Mouse (Mus musculus) intestine, embryonic 14.5 days (tissue): ENCODE data around the gene Selp. TPM values are rescaled to one million over a fixed set of nuclear protein-coding genes. Genes with fewer than 3 reads are reported as not detected.
A peak's percentile ranks its signal among the peaks of the same experiment; 100 is the strongest.

Experiments
- ATAC-seq: fragments of 200-750 bp; cut with Nextera tagmentation; replicated peaks from 2 replicates; pipeline ENCODE4 v1.8.0; 2017; ENCODE audit warnings: low read depth, moderate number of reproducible peaks, moderate TSS enrichment, moderate library complexity; ENCODE audit not compliant: low FRiP score, low TSS enrichment
- DNase-seq: peaks from one replicate; pipeline ENCODE4 v3.0.0-alpha.2; 2018; ENCODE audit warnings: low spot score
- H3K27ac ChIP-seq: fragments of 300-500 bp; sonication (generic); 2 replicates; pipeline ENCODE4 v1.5.1; 2014; ENCODE audit warnings: low read depth, mild to moderate bottlenecking, control low read depth
- H3K27me3 ChIP-seq: fragments of 300-500 bp; sonication (generic); replicated peaks from 2 replicates; pipeline ENCODE4 v1.6.1; 2014; ENCODE audit warnings: low read length, control low read depth; ENCODE audit not compliant: control insufficient read depth, insufficient read depth
- H3K36me3 ChIP-seq: fragments of 300-500 bp; sonication (generic); 2 replicates; pipeline ENCODE4 v1.6.1; 2014; ENCODE audit warnings: low read length, control low read depth; ENCODE audit not compliant: control insufficient read depth, insufficient read depth
- H3K4me1 ChIP-seq: fragments of 300-500 bp; sonication (generic); replicated peaks from 2 replicates; pipeline ENCODE4 v1.6.1; 2014; ENCODE audit warnings: low read length, control low read depth, mixed read lengths; ENCODE audit not compliant: control insufficient read depth, insufficient read depth
- H3K4me2 ChIP-seq: fragments of 300-500 bp; sonication (generic); 2 replicates; pipeline ENCODE4 v1.6.1; 2014; ENCODE audit warnings: low read length
- H3K4me3 ChIP-seq: fragments of 300-500 bp; sonication (generic); 2 replicates; pipeline ENCODE4 v1.5.1; 2014; ENCODE audit warnings: low read depth, low read length, control low read depth, mixed read lengths
- H3K9ac ChIP-seq: fragments of 300-500 bp; sonication (generic); 2 replicates; pipeline ENCODE4 v1.6.1; 2014; ENCODE audit warnings: mild to moderate bottlenecking, low read length
- H3K9me3 ChIP-seq: fragments of 300-500 bp; sonication (generic); 2 replicates; pipeline ENCODE4 v1.6.1; 2016; ENCODE audit warnings: low read length, control low read depth; ENCODE audit not compliant: control insufficient read depth
- WGBS: fragments of 180-500 bp; shearing (Covaris S2); extraction: QIAGEN DNeasy Blood & Tissue Kit; methylation state at CpG from one replicate; pipeline ENCODE4 v1.1.7; 2014; 5-methylcytosine and 5-hydroxymethylcytosine counted together
- polyA plus RNA-seq: library from polyadenylated mRNA; unstranded; fragments of >200 nt; fragmentation: Nextera tagmentation; extraction: Ambion mirVana; gene quantifications from 2 replicates; pipeline ENCODE4 v1.2.1, GENCODE M21; 2014

The Selp gene
- polyA plus RNA-seq, 1 experiment from 2014 or later: 0.22 TPM

DNA sequence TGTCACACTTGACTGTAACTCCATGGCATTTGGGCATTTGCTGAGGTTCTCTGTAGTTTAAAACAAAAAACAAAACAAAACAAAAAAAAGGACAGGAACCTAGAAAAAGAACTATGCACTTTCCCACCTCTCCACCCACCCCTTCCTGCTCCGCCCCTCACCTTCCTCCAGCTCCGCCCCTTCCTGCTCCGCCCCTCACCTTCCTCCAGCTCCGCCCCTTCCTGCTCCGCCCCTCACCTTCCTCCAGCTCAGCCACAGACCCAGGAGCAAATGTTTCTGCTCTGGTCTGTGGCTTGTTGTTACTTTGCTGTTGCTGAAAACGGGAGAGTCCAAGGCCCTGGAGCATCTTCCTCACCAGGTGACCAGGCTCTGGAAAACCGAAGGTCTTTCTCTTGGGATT is 34.0 kb downstream of the Selp start:
- no peaks in the 10 kb centered on the region; the same call in 1 of the 2 replicates for H3K4me1 ChIP-seq
- H3K9ac ChIP-seq: no peak overlapping the region
- H3K36me3 ChIP-seq: no peaks in the 10 kb centered on the region
- H3K4me2 ChIP-seq: no peak overlapping the region
- H3K4me3 ChIP-seq: no peak overlapping the region
- no peak overlapping the region for H3K27ac ChIP-seq
- no peaks in the 10 kb centered on the region for H3K27me3 ChIP-seq
- ATAC-seq (no peak), DNase-seq (no peak)
- no peaks in the 10 kb centered on the region for H3K9me3 ChIP-seq
- 94% methylated on average over 7 of the region's 7 CpGs for WGBS

DNA sequence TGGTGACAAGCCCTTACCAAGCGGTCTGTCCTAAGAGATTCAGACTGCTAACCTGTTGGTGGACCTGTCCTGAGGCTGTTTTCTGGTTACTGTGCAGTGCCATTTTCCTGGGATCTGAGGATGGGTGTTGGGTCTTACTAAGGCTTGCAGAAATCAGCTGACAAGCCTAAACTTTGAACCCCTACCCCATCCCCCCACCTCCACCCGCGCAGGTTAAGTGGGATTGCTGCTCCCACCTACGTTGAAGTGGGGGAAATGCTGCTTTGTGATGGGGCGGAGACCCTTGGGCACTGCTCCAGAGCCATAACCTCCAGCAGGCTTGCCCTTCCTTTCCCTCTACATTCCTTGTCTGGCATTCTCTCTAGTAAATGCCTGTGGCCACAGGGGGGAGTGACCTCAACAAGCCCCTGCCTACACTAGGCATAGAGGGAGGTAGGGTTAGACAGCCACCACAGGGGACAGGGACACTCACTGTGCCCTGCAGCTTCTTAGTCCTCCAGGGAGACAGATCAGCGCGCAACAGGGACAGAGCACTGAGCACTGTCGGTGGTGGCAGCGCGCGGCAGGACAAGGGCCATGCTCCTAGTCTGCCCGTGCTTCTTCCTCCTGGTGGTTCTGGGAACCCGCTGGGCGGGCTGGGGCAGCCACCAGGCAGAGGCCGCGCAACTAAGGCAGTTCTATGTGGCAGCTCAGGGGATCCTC is 36.5 kb downstream of the Selp start, which contains the start of gene F5:
Gene F5 (plus strand): TSS at position 452 of the 702 bp plus-strand sequence.
- DNase-seq: no peak
- 12% methylated on average over 15 of the region's 16 CpGs for WGBS
- H3K27me3 ChIP-seq: no peaks in the 10 kb centered on the region
- no peak within 1 kb of the TSS for H3K4me3 ChIP-seq
- H3K36me3 ChIP-seq: no peaks in the 10 kb centered on the region
- ATAC-seq: 0 out of 2 replicates have a peak, but pooled peaks have one; percentile 40
- no peak within 1 kb of the TSS for H3K9ac ChIP-seq
- H3K4me2 ChIP-seq: peak within 1 kb of the TSS; percentile 18
- H3K9me3 ChIP-seq: no peaks in the 10 kb centered on the region
- H3K4me1 ChIP-seq: no peaks in the 10 kb centered on the region; the same call in 1 of the 2 replicates
- no peak within 1 kb of the TSS for H3K27ac ChIP-seq

DNA sequence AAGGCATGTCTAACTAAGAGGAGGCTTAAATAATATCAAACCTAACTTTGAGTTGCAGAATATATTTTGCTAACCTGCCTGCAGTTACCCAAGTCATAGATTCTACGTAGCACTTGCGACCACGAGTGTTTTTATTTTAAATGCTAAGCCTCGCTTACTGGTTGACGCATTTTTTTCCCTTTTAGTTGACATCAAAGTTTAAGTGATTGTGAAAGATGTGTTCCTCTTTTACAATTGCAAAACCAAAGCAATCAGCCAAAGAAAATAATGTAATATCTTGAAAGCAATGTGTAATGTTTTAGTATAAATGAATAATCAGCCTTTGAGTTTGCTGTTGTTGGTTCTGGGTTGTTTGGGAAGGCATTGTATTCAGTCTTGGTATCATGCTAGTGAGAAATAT is 37.8 kb downstream of the Selp start:
- DNase-seq (no peak), ATAC-seq (no peak)
- 88% methylated on average over 5 of the region's 5 CpGs for WGBS

DNA sequence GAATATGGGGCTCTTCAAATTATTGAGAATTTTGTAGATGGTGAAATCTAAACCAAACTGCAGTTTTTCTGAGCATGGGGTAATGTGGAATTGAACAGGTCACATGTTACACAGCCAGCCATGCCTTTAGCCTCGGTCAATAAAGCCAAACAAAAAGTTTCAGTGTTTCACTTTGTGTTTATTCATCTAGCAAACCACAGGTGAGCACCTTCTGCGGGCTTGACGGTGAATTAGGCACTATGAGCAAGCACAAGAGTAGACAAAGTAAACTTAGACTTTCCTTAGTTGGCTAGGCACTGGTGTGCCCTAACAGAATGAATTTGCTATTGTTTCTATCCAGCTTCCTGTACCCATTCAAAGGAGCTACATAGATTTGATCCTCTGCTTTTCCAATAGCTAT is 39.9 kb downstream of the Selp start:
- Histone ChIP-seq H3K27ac (no peak overlapping the region), H3K9me3 (no peaks in the 10 kb centered on the region), H3K4me2 (no peak overlapping the region), H3K4me1 (no peaks in the 10 kb centered on the region; the same call in 1 of the 2 replicates), H3K9ac (no peak overlapping the region), H3K4me3 (no peak overlapping the region), H3K36me3 (no peaks in the 10 kb centered on the region), H3K27me3 (no peaks in the 10 kb centered on the region)
- ATAC-seq (no peak), DNase-seq (no peak)
- 69% methylated on average over 3 of the region's 3 CpGs for WGBS

More for the DNA sequence above, 37.8 kb downstream of the Selp start:
- Histone ChIP-seq H3K9ac (no peak overlapping the region), H3K4me2 (no peak overlapping the region), H3K4me3 (no peak overlapping the region), H3K36me3 (no peaks in the 10 kb centered on the region), H3K27ac (no peak overlapping the region), H3K27me3 (no peaks in the 10 kb centered on the region), H3K9me3 (no peaks in the 10 kb centered on the region), H3K4me1 (no peaks in the 10 kb centered on the region; the same call in 1 of the 2 replicates)

DNA sequence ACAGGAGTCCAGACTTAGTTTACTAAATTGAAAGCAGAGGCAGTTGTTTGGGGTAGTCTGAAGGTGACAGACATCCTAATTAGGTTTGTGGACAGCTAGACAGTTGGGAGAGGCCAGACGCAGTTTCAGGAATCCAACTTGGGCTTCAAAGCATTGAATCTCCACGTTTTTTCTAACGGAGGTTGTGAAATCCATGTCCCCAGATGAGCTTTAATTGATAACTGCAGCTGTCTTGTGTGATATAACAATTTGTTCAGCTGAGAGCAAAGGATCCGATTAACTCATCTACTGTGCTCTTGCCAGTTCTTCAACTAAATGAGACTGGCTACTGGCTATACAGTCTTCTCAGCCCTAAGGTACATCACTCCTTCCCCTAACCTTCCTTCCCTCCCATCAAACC is 43.5 kb downstream of the Selp start:
- DNase-seq: no peak
- 60% methylated on average over 4 of the region's 4 CpGs for WGBS
- no peaks in the 10 kb centered on the region for H3K27me3 ChIP-seq
- no peaks in the 10 kb centered on the region for H3K4me1 ChIP-seq
- H3K36me3 ChIP-seq: no peaks in the 10 kb centered on the region
- H3K27ac ChIP-seq: no peak overlapping the region
- no peak overlapping the region for H3K4me2 ChIP-seq
- no peak overlapping the region for H3K9ac ChIP-seq
- H3K4me3 ChIP-seq: no peak overlapping the region
- H3K9me3 ChIP-seq: no peaks in the 10 kb centered on the region
- ATAC-seq: no peak

DNA sequence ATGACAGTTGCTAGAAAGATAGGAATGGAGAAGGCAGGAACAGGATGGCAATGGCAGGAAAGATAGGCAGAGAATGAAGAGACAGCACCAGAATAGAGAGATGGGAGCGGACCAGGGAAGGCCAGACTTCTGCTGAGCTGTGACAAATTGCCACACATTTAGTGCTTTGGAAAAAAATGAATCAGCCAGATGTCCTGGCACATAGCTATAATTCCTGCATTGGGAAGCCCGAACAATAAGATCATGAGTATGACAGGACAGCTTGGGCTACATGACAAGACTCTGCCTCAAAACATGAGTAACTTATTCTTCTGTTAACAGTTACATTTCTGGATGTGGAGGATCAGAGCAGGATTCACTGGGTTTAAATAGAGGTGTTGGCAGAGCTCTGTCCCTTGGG is 44.7 kb downstream of the Selp start:
- no peak overlapping the region for H3K27ac ChIP-seq
- ATAC-seq (no peak), DNase-seq (no peak)
- H3K4me1 ChIP-seq: no peaks in the 10 kb centered on the region
- H3K36me3 ChIP-seq: no peaks in the 10 kb centered on the region
- no peaks in the 10 kb centered on the region for H3K27me3 ChIP-seq
- WGBS: 91% methylated on average over 2 of the region's 2 CpGs
- H3K4me3 ChIP-seq: no peak overlapping the region
- H3K9ac ChIP-seq: no peak overlapping the region
- no peak overlapping the region for H3K4me2 ChIP-seq
- no peaks in the 10 kb centered on the region for H3K9me3 ChIP-seq

DNA sequence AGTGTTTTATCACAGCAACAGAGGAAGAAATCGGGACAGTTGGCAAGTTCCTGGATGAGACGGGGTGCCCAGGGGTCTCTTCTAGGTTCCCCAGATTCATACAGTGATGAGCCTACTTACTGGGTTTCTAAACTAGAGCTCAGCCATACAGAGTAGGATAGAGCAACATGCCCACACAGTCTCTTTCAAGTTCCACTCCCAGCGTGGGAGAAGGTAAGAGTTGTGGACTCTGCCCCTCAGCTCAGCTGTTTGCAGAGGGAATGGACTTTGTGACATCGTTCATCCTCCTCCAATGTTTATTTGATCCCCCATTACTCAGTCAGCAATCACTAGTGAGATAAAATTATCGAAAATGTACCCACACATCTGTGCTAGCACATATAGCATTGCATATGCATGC is 47.7 kb downstream of the Selp start:
- Histone ChIP-seq H3K27me3 (no peaks in the 10 kb centered on the region), H3K4me1 (no peaks in the 10 kb centered on the region), H3K27ac (no peak overlapping the region), H3K4me3 (no peak overlapping the region), H3K9me3 (no peaks in the 10 kb centered on the region), H3K9ac (no peak overlapping the region), H3K36me3 (no peaks in the 10 kb centered on the region), H3K4me2 (no peak overlapping the region)
- 69% methylated on average over 5 of the region's 5 CpGs for WGBS
- no peak for DNase-seq
- ATAC-seq: no peak

DNA sequence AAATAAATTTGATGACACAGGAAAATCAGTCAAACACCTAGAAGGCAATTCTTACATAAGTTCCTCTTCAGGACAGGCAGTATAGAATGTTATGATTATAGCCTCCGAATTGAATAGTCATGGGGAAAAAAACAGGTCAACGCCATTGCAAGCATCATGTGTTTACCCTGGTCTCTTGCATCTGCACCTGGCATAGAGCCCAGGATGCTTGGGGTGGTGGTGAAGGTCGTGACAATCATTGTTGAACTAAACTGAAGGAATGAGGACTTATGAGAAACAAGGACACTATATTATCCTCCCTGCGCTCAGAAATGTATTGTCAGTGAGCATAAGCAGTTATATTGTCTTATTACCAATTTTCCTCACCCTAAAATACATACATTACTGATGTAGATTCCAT is 53.8 kb downstream of the Selp start:
- Histone ChIP-seq H3K4me2 (no peak overlapping the region), H3K36me3 (no peaks in the 10 kb centered on the region), H3K27ac (no peak overlapping the region), H3K9ac (no peak overlapping the region), H3K27me3 (no peaks in the 10 kb centered on the region), H3K4me3 (no peak overlapping the region), H3K4me1 (no peaks in the 10 kb centered on the region), H3K9me3 (no peaks in the 10 kb centered on the region)
- ATAC-seq (no peak), DNase-seq (no peak)
- WGBS: 72% methylated on average over 4 of the region's 4 CpGs

DNA sequence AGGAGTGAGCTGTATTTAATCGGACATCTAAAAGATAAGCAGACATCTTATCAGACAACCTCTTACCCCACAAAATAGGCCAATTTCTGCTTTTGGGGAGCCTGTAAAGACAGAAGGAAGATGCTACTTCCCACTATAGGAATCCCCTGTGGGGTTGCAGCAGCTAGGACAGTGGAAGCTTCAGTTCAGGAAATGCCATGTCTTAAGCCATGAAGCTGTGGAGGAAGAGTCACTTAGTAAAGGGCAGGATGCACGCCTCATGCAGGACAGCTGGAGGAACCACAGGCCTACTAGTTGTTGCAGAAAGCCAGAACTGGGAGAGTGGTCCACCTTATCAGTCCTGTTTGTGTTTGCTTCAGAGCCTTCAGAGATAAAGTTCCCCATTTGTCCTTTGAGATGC is 55.4 kb downstream of the Selp start:
- no peaks in the 10 kb centered on the region for H3K36me3 ChIP-seq
- WGBS: 72% methylated on average over 2 of the region's 2 CpGs
- no peak overlapping the region for H3K4me2 ChIP-seq
- H3K9me3 ChIP-seq: no peaks in the 10 kb centered on the region
- no peaks in the 10 kb centered on the region for H3K4me1 ChIP-seq
- no peak overlapping the region for H3K27ac ChIP-seq
- no peak overlapping the region for H3K4me3 ChIP-seq
- ATAC-seq (no peak), DNase-seq (no peak)
- H3K27me3 ChIP-seq: no peaks in the 10 kb centered on the region
- no peak overlapping the region for H3K9ac ChIP-seq
